Mouse (Mus musculus): ENCODE data around the gene Dbt. TPM values are rescaled to one million over a fixed set of nuclear protein-coding genes. Genes with fewer than 3 reads are reported as not detected.
"Not testable (repeated sequence)": the region's sequence is repeated elsewhere in the genome, so short reads cannot be mapped to it uniquely, and the experiment has no call there.

Dbt gene
- polyA plus RNA-seq, 1 experiment from 2014 or later: 25.3 TPM

- no peak overlapping the region for H3K4me2 ChIP-seq (ENCODE audit: low read depth, low read length)
- 41% methylated on average over 5 of the region's 5 CpGs for WGBS
Measured at GRCm38 (mm10) chr3:116529741-116530140, 16.9 kb downstream of the Dbt start.

GRCm38 (mm10) chr3:116530826-116531225 is 18.0 kb downstream of the Dbt start:
- no peak overlapping the region for H3K4me3 ChIP-seq (ENCODE audit: low read length)
- H3K36me3 ChIP-seq (ENCODE audit: control insufficient read depth, insufficient read depth): peaks cover 17% of the 10 kb centered on the region
- peaks cover 20% of the 10 kb centered on the region for H3K4me1 ChIP-seq (ENCODE audit: control insufficient read depth, insufficient read depth, low read length)
- H3K27me3 ChIP-seq (ENCODE audit: control insufficient read depth, insufficient read depth, low read length): no peaks in the 10 kb centered on the region
- no peak overlapping the region for H3K27ac ChIP-seq (ENCODE audit: low read length)
- WGBS: 46% methylated on average over 4 of the region's 4 CpGs
- H3K4me2 ChIP-seq (ENCODE audit: low read depth, low read length): no peak overlapping the region
- ATAC-seq (replicated peaks; ENCODE audit: extremely low read depth, insufficient read depth, low FRiP score): no peak
- H3K9me3 ChIP-seq (replicated peaks; ENCODE audit: control insufficient read depth, low read length): no peaks in the 10 kb centered on the region
- H3K9ac ChIP-seq (ENCODE audit: low read length): no peak overlapping the region

More at GRCm38 (mm10) chr3:116529741-116530140, 16.9 kb downstream of the Dbt start:
- Histone ChIP-seq H3K27ac (ENCODE audit: low read length) (peak overlapping the region; percentile 74), H3K9ac (ENCODE audit: low read length) (peak overlapping the region; percentile 5; the same call in 1 of the 2 replicates), H3K4me3 (ENCODE audit: low read length) (no peak overlapping the region), H3K36me3 (ENCODE audit: control insufficient read depth, insufficient read depth) (peaks cover 13% of the 10 kb centered on the region; the same call in 1 of the 2 replicates), H3K27me3 (ENCODE audit: control insufficient read depth, insufficient read depth, low read length) (no peaks in the 10 kb centered on the region), H3K9me3 (replicated peaks; ENCODE audit: control insufficient read depth, low read length) (no peaks in the 10 kb centered on the region), H3K4me1 (ENCODE audit: control insufficient read depth, insufficient read depth, low read length) (peaks cover 19% of the 10 kb centered on the region)
- peak; percentile 33 for ATAC-seq (replicated peaks; ENCODE audit: extremely low read depth, insufficient read depth, low FRiP score)

GRCm38 (mm10) chr3:116536428-116537199 is 23.7 kb downstream of the Dbt start:
- Histone ChIP-seq H3K4me2 (ENCODE audit: low read depth, low read length) (peak overlapping the region; percentile 45), H3K9me3 (replicated peaks; ENCODE audit: control insufficient read depth, low read length) (no peaks in the 10 kb centered on the region), H3K36me3 (ENCODE audit: control insufficient read depth, insufficient read depth) (peaks cover 27% of the 10 kb centered on the region), H3K4me3 (ENCODE audit: low read length) (no peak overlapping the region; the same call in 1 of the 2 replicates), H3K4me1 (ENCODE audit: control insufficient read depth, insufficient read depth, low read length) (peaks cover 16% of the 10 kb centered on the region; the same call in 1 of the 2 replicates), H3K27me3 (ENCODE audit: control insufficient read depth, insufficient read depth, low read length) (no peaks in the 10 kb centered on the region), H3K27ac (ENCODE audit: low read length) (peak overlapping the region; percentile 77), H3K9ac (ENCODE audit: low read length) (peak overlapping the region; percentile 7; the same call in 1 of the 2 replicates)
- WGBS: 21% methylated on average over 16 of the region's 16 CpGs
- peak; percentile 95 for ATAC-seq (replicated peaks; ENCODE audit: extremely low read depth, insufficient read depth, low FRiP score)

GRCm38 (mm10) chr3:116537200-116537573 is 24.3 kb downstream of the Dbt start:
- Histone ChIP-seq H3K27ac (ENCODE audit: low read length) (peak overlapping the region; percentile 77), H3K4me2 (ENCODE audit: low read depth, low read length) (peak overlapping the region; percentile 45; the same call in 1 of the 2 replicates), H3K27me3 (ENCODE audit: control insufficient read depth, insufficient read depth, low read length) (no peaks in the 10 kb centered on the region), H3K9me3 (replicated peaks; ENCODE audit: control insufficient read depth, low read length) (no peaks in the 10 kb centered on the region), H3K4me1 (ENCODE audit: control insufficient read depth, insufficient read depth, low read length) (peaks cover 18% of the 10 kb centered on the region; the same call in 1 of the 2 replicates), H3K4me3 (ENCODE audit: low read length) (no peak overlapping the region), H3K36me3 (ENCODE audit: control insufficient read depth, insufficient read depth) (peaks cover 27% of the 10 kb centered on the region), H3K9ac (ENCODE audit: low read length) (peak overlapping the region; percentile 18; the same call in 1 of the 2 replicates)
- WGBS: 55% methylated on average over 6 of the region's 6 CpGs
- ATAC-seq (replicated peaks; ENCODE audit: extremely low read depth, insufficient read depth, low FRiP score): no peak

GRCm38 (mm10) chr3:116542070-116542469 is 29.2 kb downstream of the Dbt start:
- Histone ChIP-seq H3K27me3 (ENCODE audit: control insufficient read depth, insufficient read depth, low read length) (no peaks in the 10 kb centered on the region), H3K4me2 (ENCODE audit: low read depth, low read length) (no peak overlapping the region), H3K9ac (ENCODE audit: low read length) (no peak overlapping the region), H3K36me3 (ENCODE audit: control insufficient read depth, insufficient read depth) (peaks cover 32% of the 10 kb centered on the region), H3K4me1 (ENCODE audit: control insufficient read depth, insufficient read depth, low read length) (peaks cover 12% of the 10 kb centered on the region; the same call in 1 of the 2 replicates), H3K4me3 (ENCODE audit: low read length) (no peak overlapping the region), H3K27ac (ENCODE audit: low read length) (peak overlapping the region; percentile 23; the same call in 1 of the 2 replicates), H3K9me3 (replicated peaks; ENCODE audit: control insufficient read depth, low read length) (no peaks in the 10 kb centered on the region)
- ATAC-seq (replicated peaks; ENCODE audit: extremely low read depth, insufficient read depth, low FRiP score): no peak
- WGBS: 69% methylated on average over 2 of the region's 2 CpGs

GRCm38 (mm10) chr3:116542532-116542931 is 29.7 kb downstream of the Dbt start:
- H3K4me3 ChIP-seq (ENCODE audit: low read length): no peak overlapping the region
- H3K27ac ChIP-seq (ENCODE audit: low read length): peak overlapping the region; percentile 23; the same call in 1 of the 2 replicates
- H3K36me3 ChIP-seq (ENCODE audit: control insufficient read depth, insufficient read depth): peaks cover 32% of the 10 kb centered on the region
- H3K9ac ChIP-seq (ENCODE audit: low read length): no peak overlapping the region
- WGBS: 59% methylated on average over 3 of the region's 3 CpGs
- ATAC-seq (replicated peaks; ENCODE audit: extremely low read depth, insufficient read depth, low FRiP score): no peak
- no peak overlapping the region for H3K4me2 ChIP-seq (ENCODE audit: low read depth, low read length)
- H3K4me1 ChIP-seq (ENCODE audit: control insufficient read depth, insufficient read depth, low read length): peaks cover 7% of the 10 kb centered on the region; the same call in 1 of the 2 replicates
- no peaks in the 10 kb centered on the region for H3K27me3 ChIP-seq (ENCODE audit: control insufficient read depth, insufficient read depth, low read length)
- H3K9me3 ChIP-seq (replicated peaks; ENCODE audit: control insufficient read depth, low read length): no peaks in the 10 kb centered on the region

- Histone ChIP-seq H3K36me3 (ENCODE audit: control insufficient read depth, insufficient read depth) (peaks cover 33% of the 10 kb centered on the region), H3K4me1 (ENCODE audit: control insufficient read depth, insufficient read depth, low read length) (peaks cover 2% of the 10 kb centered on the region; the same call in 1 of the 2 replicates), H3K4me3 (ENCODE audit: low read length) (no peak overlapping the region), H3K9ac (ENCODE audit: low read length) (no peak overlapping the region), H3K4me2 (ENCODE audit: low read depth, low read length) (no peak overlapping the region), H3K9me3 (replicated peaks; ENCODE audit: control insufficient read depth, low read length) (no peaks in the 10 kb centered on the region), H3K27ac (ENCODE audit: low read length) (no peak overlapping the region), H3K27me3 (ENCODE audit: control insufficient read depth, insufficient read depth, low read length) (no peaks in the 10 kb centered on the region)
- no peak for ATAC-seq (replicated peaks; ENCODE audit: extremely low read depth, insufficient read depth, low FRiP score)
- 88% methylated on average over 5 of the region's 5 CpGs for WGBS
Measured at GRCm38 (mm10) chr3:116547430-116547829, 34.6 kb downstream of the Dbt start.

- Histone ChIP-seq H3K27ac (ENCODE audit: low read length) (no peak overlapping the region), H3K4me3 (ENCODE audit: low read length) (no peak overlapping the region), H3K4me1 (ENCODE audit: control insufficient read depth, insufficient read depth, low read length) (no peaks in the 10 kb centered on the region), H3K9ac (ENCODE audit: low read length) (no peak overlapping the region), H3K27me3 (ENCODE audit: control insufficient read depth, insufficient read depth, low read length) (no peaks in the 10 kb centered on the region), H3K9me3 (replicated peaks; ENCODE audit: control insufficient read depth, low read length) (no peaks in the 10 kb centered on the region), H3K4me2 (ENCODE audit: low read depth, low read length) (no peak overlapping the region), H3K36me3 (ENCODE audit: control insufficient read depth, insufficient read depth) (peaks cover 14% of the 10 kb centered on the region)
- ATAC-seq (replicated peaks; ENCODE audit: extremely low read depth, insufficient read depth, low FRiP score): no peak
- WGBS: 82% methylated on average over 5 of the region's 5 CpGs
Measured at GRCm38 (mm10) chr3:116551362-116551761, 38.5 kb downstream of the Dbt start.

- H3K4me2 ChIP-seq (ENCODE audit: low read depth, low read length); ATAC-seq (replicated peaks; ENCODE audit: extremely low read depth, insufficient read depth, low FRiP score); H3K4me1 ChIP-seq (ENCODE audit: control insufficient read depth, insufficient read depth, low read length); H3K9me3 ChIP-seq (replicated peaks; ENCODE audit: control insufficient read depth, low read length); H3K27me3 ChIP-seq (ENCODE audit: control insufficient read depth, insufficient read depth, low read length); H3K36me3 ChIP-seq (ENCODE audit: control insufficient read depth, insufficient read depth); H3K9ac ChIP-seq (ENCODE audit: low read length); H3K4me3 ChIP-seq (ENCODE audit: low read length): not testable (repeated sequence)
- WGBS: 95% methylated on average over 13 of the region's 14 CpGs
- peak overlapping the region; percentile 97; the same call in 1 of the 2 replicates for H3K27ac ChIP-seq (ENCODE audit: low read length)
Measured at GRCm38 (mm10) chr3:116561315-116561714, 48.4 kb downstream of the Dbt start.

Data from heart, embryonic 16.5 days (tissue).